Mouse (Mus musculus) layer of hippocampus, postnatal 14 days (tissue): Measurements from ENCODE around the gene Nae1. TPM values are rescaled to one million over a fixed set of nuclear protein-coding genes. Genes with fewer than 3 reads are reported as not detected.

ENCODE experiments used
- DNase-seq, 2 experiments: peaks; one replicate each; pipeline ENCODE4 v3.0.0; 2021 to 2022; ENCODE audit warnings: low spot score in 2 of 2, mixed read lengths in 1 of 2
- total RNA-seq, 2 experiments: library from RNA; stranded (reverse); gene quantifications; 2 replicates each; pipeline ENCODE4 v1.2.3; 2021

Gene Nae1
- total RNA-seq, 2 experiments from 2014 or later, result 43.4 to 47.5 TPM

- DNase-seq, result no peak
Measured at GRCm38 (mm10) chr8:104534779-104535141, 323 bp upstream of the Nae1 start.

- no peak for DNase-seq
Measured at GRCm38 (mm10) chr8:104533551-104533950, 886 bp downstream of the Nae1 start.

- no peak for DNase-seq
Measured at GRCm38 (mm10) chr8:104529671-104530070, 4.8 kb downstream of the Nae1 start.

- no peak for DNase-seq
Measured at GRCm38 (mm10) chr8:104517872-104518271, 16.6 kb downstream of the Nae1 start.

- DNase-seq, result no peak
Measured at GRCm38 (mm10) chr8:104510134-104510533, 24.3 kb downstream of the Nae1 start.

GRCm38 (mm10) chr8:104509061-104510006 lies 25.1 kb downstream of the Nae1 start, which contains the start of gene Terb1:
Gene Terb1, minus strand, starts transcription at chr8:104509910.
- DNase-seq, result peak in 1 of 2 experiments; percentile 8

DNA sequence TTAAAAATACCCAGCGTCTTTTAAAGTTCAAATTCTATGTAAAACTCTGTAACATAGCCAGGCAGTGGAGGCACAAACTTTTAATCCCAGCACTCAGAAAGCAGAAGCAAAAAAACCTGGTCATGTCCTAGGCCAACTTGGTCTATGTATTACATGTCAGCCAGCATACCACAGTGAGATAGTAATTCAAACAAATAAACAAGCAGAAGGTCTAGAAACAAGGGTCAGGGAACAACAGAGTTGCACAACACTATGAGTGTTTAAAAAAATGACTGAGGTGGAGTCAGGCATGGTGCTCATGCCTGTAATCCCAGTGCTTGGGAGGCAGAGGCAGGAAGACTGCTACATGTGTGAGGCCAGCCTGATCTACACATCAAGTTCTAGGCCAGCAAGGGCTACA lies 55.3 kb downstream of the Nae1 start:
- DNase-seq, result no peak

GRCm38 (mm10) chr8:104472465-104472864 lies 62.0 kb downstream of the Nae1 start:
- no peak for DNase-seq

DNA sequence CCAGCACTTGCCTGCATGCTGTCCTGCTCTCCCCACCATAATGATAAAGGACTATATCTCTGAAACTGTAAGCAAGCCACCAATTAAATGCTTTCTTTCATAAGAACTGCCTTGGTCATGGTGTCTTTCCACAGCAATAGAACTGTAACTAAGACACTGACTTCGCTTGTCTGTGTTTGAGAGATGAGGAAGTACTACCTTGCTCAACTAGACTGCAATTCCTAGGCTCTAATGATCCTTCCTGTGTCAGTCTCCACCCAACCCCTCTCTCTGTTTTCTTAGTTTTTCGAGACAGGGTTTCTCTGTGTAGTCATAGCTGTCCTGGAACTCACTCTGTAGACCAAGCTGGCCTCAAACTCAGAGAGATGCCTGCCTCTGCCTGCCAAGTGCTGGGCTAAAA lies 67.0 kb downstream of the Nae1 start:
- DNase-seq, result no peak

Other genes with a start within 250 kb of the Nae1 start
- not detected for gene Cmtm2a, start 241.5 kb downstream of the Nae1 start, total RNA-seq
- gene Gm45711, start 224.6 kb downstream of the Nae1 start, total RNA-seq, result not detected
- gene Cmtm1, start 224.5 kb downstream of the Nae1 start, total RNA-seq, result not detected
- gene Gm11020, start 213.1 kb downstream of the Nae1 start, total RNA-seq, result not detected
- not detected for gene Cmtm2b, start 212.4 kb downstream of the Nae1 start, total RNA-seq
- 10 to 100 TPM; 22.2 to 24.5 TPM for gene Cmtm3, start 195.2 kb downstream of the Nae1 start, total RNA-seq
- 10 to 100 TPM; 49.0 to 53.7 TPM for gene Cmtm4, start 138.8 kb downstream of the Nae1 start, total RNA-seq
- 100 to 1,000 TPM; 246 to 252 TPM for gene Dync1li2, start 91.6 kb downstream of the Nae1 start, total RNA-seq
- under 1 TPM; 0.60 to 0.79 TPM for gene Terb1, start 24.7 kb downstream of the Nae1 start, total RNA-seq
- gene Car7, start 52 bp upstream of the Nae1 start, total RNA-seq, result 10 to 100 TPM; 15.8 to 20.4 TPM
- 1 to 10 TPM; 8.4 to 9.3 TPM for gene Pdp2, start 56.8 kb upstream of the Nae1 start, total RNA-seq
- gene Cdh16, start 89.8 kb upstream of the Nae1 start, total RNA-seq, result not detected
- 1 to 10 TPM; 2.1 to 3.3 TPM for gene Rrad, start 96.7 kb upstream of the Nae1 start, total RNA-seq
- gene Ciao2b, start 107.3 kb upstream of the Nae1 start, total RNA-seq, result 10 to 100 TPM; 26.1 to 28.2 TPM
- not detected for gene Ces2a, start 199.4 kb upstream of the Nae1 start, total RNA-seq